In the genomic region with DNA sequence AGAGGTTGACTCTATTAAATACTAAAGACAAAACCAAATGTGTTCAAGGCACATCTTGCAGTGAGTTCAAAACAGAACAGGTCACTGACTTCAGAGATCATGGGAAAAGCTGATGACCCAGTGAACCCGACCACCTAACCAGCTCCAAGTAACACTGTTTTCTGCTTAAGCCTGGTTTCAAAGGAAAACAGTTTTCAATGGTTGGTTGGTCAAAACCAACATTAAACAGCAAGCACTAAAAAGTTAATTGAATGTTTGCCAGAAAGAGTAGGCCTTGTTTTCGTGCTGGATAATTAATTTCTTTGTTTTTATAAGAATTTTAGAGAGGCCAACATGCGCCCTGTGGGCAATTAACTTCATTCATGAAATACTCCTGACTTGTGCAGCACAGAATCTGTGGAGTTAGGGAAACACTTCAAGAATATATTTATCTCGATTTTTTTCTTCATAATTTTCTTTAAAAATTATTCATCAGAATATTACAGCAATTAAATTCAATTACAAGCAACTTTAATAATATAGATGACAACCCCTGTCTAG, we compare ENCODE assay signal across 26 mouse cellular contexts.
"Had no signal": no experiment of that assay in that cellular context is flagged by ENCODE, and none has a peak within 500 bp of the region (broad histone marks: within the 10 kb centered on the region; RNA-seq: fewer than 3 reads in every experiment).

No protein-coding gene starts in this region.

- H3K4me2 ChIP-seq: heart, embryonic 11.5 days; heart, embryonic 13.5 days; heart, embryonic 15.5 days; hindbrain, embryonic 13.5 days; hindbrain, embryonic 15.5 days; intestine, embryonic 15.5 days; limb, embryonic 12.5 days; liver, embryonic 13.5 days; liver, embryonic 15.5 days had no signal

- H3K27ac ChIP-seq: heart, adult 2 months; heart, embryonic 13.5 days; heart, embryonic 15.5 days; hindbrain, embryonic 13.5 days; hindbrain, embryonic 15.5 days; intestine, embryonic 15.5 days; layer of hippocampus, adult 2 months; left cerebral cortex, adult 2 months; liver, embryonic 13.5 days; liver, embryonic 15.5 days had no signal

- H3K9ac ChIP-seq: forebrain, postnatal 0 days; heart, embryonic 13.5 days; heart, embryonic 15.5 days; hindbrain, embryonic 13.5 days; hindbrain, embryonic 15.5 days; intestine, embryonic 15.5 days; limb, embryonic 12.5 days; liver, embryonic 13.5 days; liver, embryonic 15.5 days; liver, postnatal 0 days had no signal

- ATAC-seq: forebrain, postnatal 0 days; inflammation-experienced regulatory T-cells, adult 6 months; intestine, embryonic 15.5 days; intestine, postnatal 0 days had no signal

- H3K4me1 ChIP-seq: intestine, embryonic 15.5 days had no signal

- DNase-seq: forebrain, postnatal 0 days; gastrocnemius, postnatal 14 days; gastrocnemius, postnatal 36 days; heart, adult 11 months; heart, adult 2 months; heart, postnatal 14 days; heart, postnatal 36 days; kidney, adult 2 months; kidney, postnatal 10 days; kidney, postnatal 25 days; liver; liver, embryonic 13.5 days; liver, postnatal 0 days had no signal

- H3K4me3 ChIP-seq: heart, adult 2 months; heart, embryonic 13.5 days; heart, embryonic 15.5 days; hindbrain, embryonic 13.5 days; hindbrain, embryonic 15.5 days; intestine, embryonic 15.5 days; layer of hippocampus, adult 2 months; left cerebral cortex, adult 2 months; limb, embryonic 10.5 days; limb, embryonic 12.5 days; liver, embryonic 13.5 days; liver, embryonic 15.5 days had no signal

- H3K27me3 ChIP-seq: heart, embryonic 13.5 days; heart, embryonic 15.5 days; hindbrain, embryonic 13.5 days; hindbrain, embryonic 15.5 days; intestine, embryonic 15.5 days; limb, embryonic 12.5 days; liver, embryonic 13.5 days; liver, embryonic 15.5 days had no signal

- H3K9me3 ChIP-seq: heart, embryonic 13.5 days; heart, embryonic 15.5 days; hindbrain, embryonic 13.5 days; hindbrain, embryonic 15.5 days; intestine, embryonic 15.5 days; limb, embryonic 10.5 days; limb, embryonic 12.5 days; liver, embryonic 13.5 days; liver, embryonic 15.5 days had no signal

- H3K36me3 ChIP-seq: heart, embryonic 13.5 days; heart, embryonic 15.5 days; hindbrain, embryonic 13.5 days; hindbrain, embryonic 15.5 days; intestine, embryonic 15.5 days; limb, embryonic 10.5 days; limb, embryonic 12.5 days; liver, embryonic 13.5 days; liver, embryonic 15.5 days had no signal
